Mouse (Mus musculus) T-cell, adult 2 months (primary cell): ENCODE measurements around the gene Gm6169.
"Not testable (repeated sequence)": the region's sequence is repeated elsewhere in the genome, so short reads cannot be mapped to it uniquely, and the experiment has no call there.

Source experiments
- DNase-seq: peaks from one replicate; pipeline ENCODE4 v3.0.0; 2022; ENCODE audit warnings: low spot score

Gm6169 gene

DNA sequence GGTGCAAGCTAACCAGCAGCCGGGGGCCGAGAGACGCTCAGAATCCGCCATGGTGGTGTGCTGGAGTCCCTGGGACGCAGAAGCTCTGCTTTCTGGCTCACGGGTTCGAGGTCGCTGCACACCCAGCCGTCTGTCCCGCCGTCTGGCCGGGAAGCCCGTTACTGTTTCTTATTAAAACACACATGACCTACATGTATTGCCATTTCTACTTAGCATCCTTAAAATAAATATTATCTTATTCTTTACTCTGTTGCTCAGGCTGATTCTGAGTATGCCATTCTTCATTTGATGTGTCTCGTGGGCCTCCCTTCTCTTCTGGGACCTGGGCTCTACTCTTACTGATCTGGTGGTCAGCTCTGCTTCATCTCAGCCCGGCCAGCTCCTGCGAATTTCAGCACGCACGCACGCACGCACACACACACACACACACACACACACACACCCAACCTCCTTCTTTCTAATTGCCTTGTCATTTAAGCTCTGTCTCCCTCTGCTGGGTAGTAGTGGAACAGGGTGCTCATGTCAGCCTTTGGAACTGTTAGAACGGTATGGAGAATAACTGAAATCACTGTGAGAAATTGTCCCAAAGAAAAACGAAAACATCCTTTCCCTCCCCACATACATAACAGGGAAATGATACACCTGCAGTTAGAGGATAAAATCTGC is at the start of gene Gm6169:
Gene Gm6169 (minus strand): TSS at position 51 of the 666 bp plus-strand sequence.
- DNase-seq, result no peak

DNA sequence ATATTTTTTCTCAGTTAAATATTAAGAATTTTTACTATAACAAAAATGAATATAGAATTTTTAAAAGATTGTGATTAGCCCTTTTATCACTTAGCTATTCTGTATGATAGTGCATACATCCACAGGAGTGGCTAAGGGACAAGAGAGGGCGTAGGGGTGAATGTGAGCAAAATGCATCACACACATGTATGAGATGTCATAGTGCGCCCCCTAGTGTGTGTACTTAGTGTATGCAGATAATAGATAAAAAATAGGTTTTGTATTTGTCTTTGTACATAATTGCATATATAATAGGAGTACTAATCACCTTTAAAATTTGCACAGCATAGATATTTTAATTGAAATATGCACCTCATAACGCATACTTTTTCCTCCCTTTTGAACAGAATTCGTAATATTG is 46.8 kb upstream of the Gm6169 start:
- peak; percentile 56 for DNase-seq

- no peak for DNase-seq
Measured at GRCm38 (mm10) chr13:97142321-97142720, 43.3 kb upstream of the Gm6169 start.

DNA sequence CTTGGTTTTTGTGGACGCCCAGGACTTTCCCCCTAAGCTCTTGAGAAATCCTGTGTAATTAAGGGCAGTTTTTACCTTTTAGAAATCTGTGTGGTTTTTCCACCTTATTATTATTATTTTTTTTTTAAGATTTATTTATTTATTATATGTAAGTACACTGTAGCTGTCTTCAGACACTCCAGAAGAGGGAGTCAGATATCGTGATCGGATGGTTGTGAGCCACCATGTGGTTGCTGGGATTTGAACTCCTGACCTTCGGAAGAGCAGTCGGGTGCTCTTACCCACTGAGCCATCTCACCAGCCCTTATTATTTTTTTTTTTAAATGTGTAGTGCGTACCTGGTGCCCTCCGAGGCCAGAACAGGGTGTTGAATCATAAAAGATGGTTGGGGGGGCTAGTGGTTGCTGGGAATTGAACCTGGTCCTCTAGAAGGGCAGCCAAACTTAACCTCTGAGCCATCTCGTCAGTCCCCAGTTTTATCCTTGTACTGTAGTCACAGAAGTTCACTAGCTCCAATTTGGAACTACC is 39.4 kb upstream of the Gm6169 start:
- DNase-seq, result not testable (repeated sequence)

GRCm38 (mm10) chr13:97137466-97138400 is 38.7 kb upstream of the Gm6169 start, which contains the start of the genes Gfm2 and Nsa2:
TSS of gene Gfm2 (plus strand) at chr13:97137937.
TSS of gene Nsa2 (minus strand) at chr13:97137937.
- DNase-seq, result peak; percentile 91

GRCm38 (mm10) chr13:97130413-97130812 is 31.4 kb upstream of the Gm6169 start:
- DNase-seq, result not testable (repeated sequence)

DNA sequence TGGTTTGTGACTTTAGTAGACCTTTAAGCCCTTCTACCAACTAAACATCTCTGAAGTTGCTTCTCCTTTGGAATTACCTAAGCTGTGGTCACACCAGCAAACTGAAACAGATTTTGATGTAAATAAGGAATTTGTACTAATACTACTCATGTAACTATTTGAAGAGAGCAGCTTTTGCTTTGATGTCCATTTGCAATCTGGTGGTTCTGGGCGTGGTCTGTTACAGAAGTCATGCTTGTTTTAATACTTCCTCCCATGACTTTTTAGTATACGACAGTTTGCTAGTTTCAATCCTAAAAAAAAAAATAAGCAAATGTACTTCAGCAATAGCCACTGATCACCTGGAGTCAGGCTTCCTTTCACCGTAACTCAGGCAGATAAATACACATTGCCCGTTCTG is 30.6 kb upstream of the Gm6169 start:
- DNase-seq, result not testable (repeated sequence)

DNA sequence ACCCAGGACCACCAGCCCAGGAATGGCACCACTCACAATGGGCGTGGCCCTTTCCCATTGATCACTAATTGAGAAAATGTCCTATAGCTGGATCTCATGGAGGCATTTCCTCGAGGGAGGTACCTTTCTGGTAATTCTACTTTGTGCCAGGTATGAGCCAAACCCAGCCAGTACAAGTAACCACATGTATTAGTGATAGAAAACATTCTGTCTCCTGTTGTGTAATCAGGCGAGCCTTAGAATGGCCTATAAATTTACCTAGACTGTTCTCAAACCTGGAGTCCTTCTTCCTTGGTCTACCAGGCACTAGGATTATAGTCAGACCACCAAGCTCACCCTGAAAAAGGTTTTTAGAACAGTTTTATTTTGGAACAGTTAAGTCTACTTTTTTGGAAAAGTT is 22.3 kb upstream of the Gm6169 start:
- DNase-seq, result no peak

DNA sequence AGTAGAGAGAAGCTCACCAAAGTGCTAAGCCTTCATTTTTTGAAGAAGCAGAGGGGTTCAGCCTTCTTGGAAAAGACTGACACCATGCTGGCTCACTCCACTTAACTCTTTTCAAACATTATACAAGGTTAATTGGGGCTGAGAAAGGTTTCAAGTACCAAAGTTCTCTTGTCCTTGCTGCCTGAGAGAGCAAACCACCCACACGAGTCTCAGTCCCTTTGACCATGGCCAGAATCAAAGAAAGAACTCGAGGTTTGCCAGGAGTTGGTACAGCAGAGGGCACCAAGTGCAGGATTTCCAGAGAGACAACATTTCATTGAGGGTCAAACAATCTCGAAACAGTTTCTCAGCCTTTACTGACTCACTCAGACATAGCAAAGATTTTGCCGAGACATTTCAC is 10.0 kb upstream of the Gm6169 start:
- no peak for DNase-seq

GRCm38 (mm10) chr13:97107721-97108120 is 8.7 kb upstream of the Gm6169 start:
- DNase-seq, result not testable (repeated sequence)

GRCm38 (mm10) chr13:97104996-97105395 is 6.0 kb upstream of the Gm6169 start:
- DNase-seq, result no peak

DNA sequence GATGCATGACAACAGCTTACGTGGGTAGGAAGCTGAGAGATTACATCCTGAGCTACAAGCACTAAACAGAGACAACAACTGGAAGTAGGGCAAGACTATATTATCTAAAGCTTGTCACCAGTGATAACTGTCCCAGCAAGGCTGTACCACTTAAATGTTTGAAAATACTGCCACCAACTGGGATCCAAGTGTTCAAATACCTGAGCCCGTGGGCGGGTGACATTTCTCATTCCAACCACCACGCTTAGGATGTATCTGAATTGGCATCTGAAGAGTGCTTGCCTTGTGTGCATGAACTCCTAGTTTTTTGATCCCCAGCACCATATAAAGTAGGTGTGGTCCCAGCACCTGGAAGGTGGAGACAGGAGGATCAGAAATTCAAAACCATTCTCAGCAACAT is 3.3 kb downstream of the Gm6169 start:
- DNase-seq, result no peak

GRCm38 (mm10) chr13:97088183-97088582 is 10.9 kb downstream of the Gm6169 start:
- no peak for DNase-seq

DNA sequence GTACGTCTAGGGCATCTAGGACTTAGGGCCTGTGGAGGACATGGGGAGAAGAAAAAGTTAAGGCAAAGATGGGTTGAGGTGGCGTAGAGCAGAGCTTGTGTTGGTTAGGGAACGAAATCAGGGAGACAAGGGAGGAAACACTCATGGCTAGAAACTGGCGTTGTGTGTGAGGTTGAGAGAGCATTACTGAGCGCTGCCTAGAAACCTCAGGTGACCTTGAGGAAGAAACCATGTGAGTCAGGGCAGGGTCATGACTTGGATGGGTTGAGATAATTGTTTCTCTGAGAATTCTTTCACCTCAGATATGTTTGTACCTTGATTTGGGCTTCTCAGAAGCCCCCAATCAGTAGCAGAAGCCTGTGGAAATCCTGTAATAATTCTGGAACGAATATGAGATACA is 11.6 kb downstream of the Gm6169 start:
- DNase-seq, result no peak

- DNase-seq, result no peak
Measured at GRCm38 (mm10) chr13:97086316-97086715, 12.7 kb downstream of the Gm6169 start.

DNA sequence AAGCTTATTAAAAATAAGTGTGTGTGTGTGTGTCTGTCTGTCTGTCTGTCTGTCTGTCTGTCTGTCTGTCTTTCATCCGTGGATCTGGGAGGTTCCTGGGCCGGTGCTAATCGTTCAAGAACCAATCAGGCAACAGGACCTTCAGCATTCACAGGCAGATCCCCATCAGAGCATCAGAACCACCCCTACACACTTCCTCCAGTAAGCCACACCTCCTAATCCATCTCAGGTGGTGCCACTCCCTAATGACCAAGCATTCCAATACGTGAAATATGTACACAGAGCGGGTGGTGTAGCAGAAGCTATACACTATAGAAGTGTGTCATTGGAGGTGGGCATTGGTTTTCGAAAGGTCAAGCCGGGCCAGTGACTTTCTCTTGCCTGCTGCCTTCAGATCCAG is 16.6 kb downstream of the Gm6169 start:
- no peak for DNase-seq

- no peak for DNase-seq
Measured at GRCm38 (mm10) chr13:97080615-97081014, 18.4 kb downstream of the Gm6169 start.

DNA sequence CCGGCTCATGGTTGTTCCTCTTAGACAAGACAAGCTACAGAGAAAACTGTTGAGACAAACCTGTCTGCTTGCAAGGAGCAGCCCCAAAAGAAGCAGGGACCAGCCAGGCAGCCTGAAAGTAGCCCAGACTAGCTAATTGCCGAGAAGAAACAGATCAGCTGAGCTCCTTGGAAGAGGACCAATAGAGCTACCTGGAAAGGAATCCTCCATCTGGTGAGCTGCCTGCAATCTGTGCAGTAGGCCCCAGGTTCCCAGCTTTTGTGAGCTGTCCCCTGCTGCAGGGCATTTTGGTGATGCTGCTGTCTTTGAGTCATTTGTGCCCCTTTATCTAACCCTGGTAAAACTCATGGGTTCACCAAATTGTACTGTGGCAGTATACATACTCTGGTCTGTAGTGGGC is 18.8 kb downstream of the Gm6169 start:
- DNase-seq, result no peak

DNA sequence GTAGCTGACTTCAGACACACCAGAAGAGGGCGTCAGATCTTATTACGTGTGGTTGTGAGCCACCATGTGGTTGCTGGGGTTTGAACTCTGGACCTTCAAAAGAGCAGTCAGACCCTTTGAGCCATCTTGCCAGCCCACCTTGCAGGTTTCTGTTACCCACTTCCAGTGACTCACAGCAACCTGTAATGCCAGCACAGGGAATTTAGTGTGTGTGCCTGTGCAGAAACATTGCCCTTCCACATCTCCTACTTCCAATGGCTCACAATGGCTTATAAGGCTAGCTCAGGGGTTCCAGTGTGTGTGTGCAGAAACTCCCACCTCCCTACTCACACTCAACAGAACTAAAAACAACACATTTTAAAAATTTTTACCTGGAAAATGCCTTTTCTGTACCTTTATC is 21.5 kb downstream of the Gm6169 start:
- no peak for DNase-seq

DNA sequence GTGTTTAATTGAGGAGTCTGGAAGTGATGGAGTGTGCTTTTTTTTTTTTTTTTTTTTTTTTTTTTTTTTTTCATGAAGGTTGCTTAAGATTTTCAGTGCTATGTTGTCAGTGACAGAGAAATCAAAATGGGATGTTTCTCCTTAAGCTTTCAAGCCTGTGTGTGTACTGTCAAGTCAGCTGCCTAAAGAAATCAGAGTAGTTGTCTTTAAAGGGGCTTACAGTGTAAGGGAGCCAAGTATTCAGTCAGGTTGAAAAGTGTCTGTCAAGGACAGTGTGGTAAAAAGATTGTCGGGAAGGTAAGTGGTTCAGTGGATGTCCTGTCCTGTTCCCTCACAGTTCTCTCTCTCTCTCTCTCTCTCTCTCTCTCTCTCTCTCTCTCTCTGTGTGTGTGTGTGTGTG is 25.5 kb downstream of the Gm6169 start:
- DNase-seq, result no peak

- DNase-seq, result no peak
Measured at GRCm38 (mm10) chr13:97071626-97072241, 27.3 kb downstream of the Gm6169 start.

GRCm38 (mm10) chr13:97070931-97071625 is 28.0 kb downstream of the Gm6169 start:
- no peak for DNase-seq
